Mouse (Mus musculus): ENCODE measurements around the gene 2010111I01Rik.

DNA sequence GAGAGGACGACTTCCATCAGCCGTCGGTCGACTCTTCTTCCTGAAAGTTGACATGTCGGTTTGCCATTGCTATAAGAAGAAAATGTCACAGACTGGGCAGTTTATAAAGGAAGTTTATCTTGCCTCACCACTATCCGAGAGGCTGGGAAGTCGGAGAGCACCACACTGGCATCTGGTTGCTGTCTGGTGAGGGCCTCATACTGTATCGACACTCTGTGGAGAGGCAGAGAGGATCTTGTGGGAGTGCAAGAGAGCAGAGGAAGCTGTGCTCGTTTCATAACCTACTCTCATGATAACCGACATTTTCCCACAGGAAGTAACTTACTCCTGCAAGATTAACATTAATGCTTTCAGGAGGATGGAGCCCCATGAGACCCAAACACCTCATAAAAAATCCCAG, 7.9 kb upstream of the 2010111I01Rik start:
- TF ChIP-seq CTCF (IDR thresholded peaks at IDR 0.05; ENCODE audit: borderline replicate concordance, insufficient read depth, low read length) (no peak), POLR2A (IDR thresholded peaks at IDR 0.05; ENCODE audit: low read depth, low read length) (no peak)

Measured in embryonic fibroblast, embryonic 13.5 days (primary cell).